Mouse (Mus musculus): ENCODE measurements at regions not wholly inside any gene's neighbourhood (a gene's known extent, or its start where the extent isn't known, plus 50 kb on each side); places are given as distances from the start of the nearest gene placed in this dataset.

GRCm38 (mm10) chr4:53386309-53386708, 53.9 kb upstream of the Slc44a1 start:
- peak; percentile 54 for DNase-seq

GRCm38 (mm10) chr4:53384761-53385160, 55.5 kb upstream of the Slc44a1 start:
- DNase-seq, result peak; percentile 91

- no peak for DNase-seq
These were observed 56.1 kb upstream of the Slc44a1 start for GRCm38 (mm10) chr4:53384104-53384503.

GRCm38 (mm10) chr4:53382012-53382411, 58.2 kb upstream of the Slc44a1 start:
- DNase-seq, result peak; percentile 20

GRCm38 (mm10) chr4:53379855-53380254, 60.4 kb upstream of the Slc44a1 start:
- DNase-seq, result no peak

GRCm38 (mm10) chr4:53376995-53377394, 63.2 kb upstream of the Slc44a1 start:
- DNase-seq, result no peak

GRCm38 (mm10) chr4:53356374-53356773, 83.8 kb upstream of the Slc44a1 start:
- DNase-seq, result peak; percentile 14

- DNase-seq, result peak; percentile 42
These were observed 85.3 kb upstream of the Slc44a1 start for GRCm38 (mm10) chr4:53354961-53355360.

GRCm38 (mm10) chr4:53353399-53354090, 86.7 kb upstream of the Slc44a1 start:
- no peak for DNase-seq

GRCm38 (mm10) chr4:53351104-53351607, 89.1 kb upstream of the Slc44a1 start:
- DNase-seq, result no peak

GRCm38 (mm10) chr4:53345346-53345745, 94.9 kb upstream of the Slc44a1 start:
- DNase-seq, result no peak

- DNase-seq, result no peak
These were observed 95.7 kb upstream of the Slc44a1 start for GRCm38 (mm10) chr4:53344546-53344945.

- DNase-seq, result no peak
These were observed 99.0 kb upstream of the Slc44a1 start for GRCm38 (mm10) chr4:53341181-53341580.

- DNase-seq, result no peak
These were observed 100.1 kb upstream of the Slc44a1 start for GRCm38 (mm10) chr4:53340021-53340667.

- DNase-seq, result peak; percentile 65
These were observed 100.8 kb upstream of the Slc44a1 start for GRCm38 (mm10) chr4:53339125-53340020.

- no peak for DNase-seq
These were observed 101.7 kb upstream of the Slc44a1 start for GRCm38 (mm10) chr4:53338479-53338878.

- DNase-seq, result no peak
These were observed 102.4 kb upstream of the Slc44a1 start for GRCm38 (mm10) chr4:53337784-53338183.

GRCm38 (mm10) chr4:53327382-53328165, 112.6 kb upstream of the Slc44a1 start:
- DNase-seq, result no peak

- no peak for DNase-seq
These were observed 116.4 kb upstream of the Slc44a1 start for GRCm38 (mm10) chr4:53323838-53324237.

GRCm38 (mm10) chr4:53323195-53323594, 117.0 kb upstream of the Slc44a1 start:
- DNase-seq, result no peak

GRCm38 (mm10) chr4:53322484-53322883, 117.7 kb upstream of the Slc44a1 start:
- DNase-seq, result no peak

- DNase-seq, result no peak
These were observed 119.3 kb upstream of the Slc44a1 start for GRCm38 (mm10) chr4:53320735-53321449.

Measured in lung, postnatal 10 days (tissue).